Mouse (Mus musculus): ENCODE results near the gene Usp37. TPM values are rescaled to one million over a fixed set of nuclear protein-coding genes. Genes with fewer than 3 reads are reported as not detected.
A peak's percentile ranks its signal among the peaks of the same experiment; 100 is the strongest.

Usp37 gene
- total and polyA plus RNA-seq, 2 experiments from 2014 or later: 18.5 to 19.3 TPM

DNA sequence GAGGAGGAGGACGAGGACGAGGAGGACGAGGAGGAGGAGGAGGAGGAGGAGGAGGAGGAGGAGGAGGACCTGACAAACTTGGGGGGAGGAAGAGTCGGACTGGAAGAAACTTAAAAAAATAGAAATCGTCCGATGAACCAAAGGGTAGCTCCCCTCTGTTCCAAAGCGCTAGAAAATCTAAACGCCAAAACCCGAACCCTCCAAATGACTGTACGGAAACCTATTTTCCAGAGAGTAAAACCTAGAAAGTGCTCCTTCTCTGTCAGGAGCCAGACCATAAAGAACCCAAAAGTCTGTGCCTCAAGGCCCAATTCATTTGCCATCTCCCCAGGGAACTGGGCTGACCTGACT, 157.7 kb downstream of the Usp37 start:
- DNase-seq (ENCODE audit: low spot score) (no peak), ATAC-seq (ENCODE audit: low FRiP score) (no peak)
- H3K9me3 ChIP-seq (ENCODE audit: low read length): no peaks in the 10 kb centered on the region
- peak overlapping the region; percentile 61 for H3K4me2 ChIP-seq (ENCODE audit: low read depth, low read length, poor library complexity, severe bottlenecking)
- WGBS: 57% methylated on average over 7 of the region's 10 CpGs
- peak overlapping the region; percentile 55 for H3K4me3 ChIP-seq (ENCODE audit: low read depth, low read length)
- H3K27me3 ChIP-seq (ENCODE audit: insufficient read depth, low read length): 0 out of 2 replicates have a peak, but pooled peaks cover 13% of the 10 kb centered on the region
- no peaks in the 10 kb centered on the region for H3K4me1 ChIP-seq (ENCODE audit: insufficient read depth, low read length)
- H3K36me3 ChIP-seq (ENCODE audit: insufficient read depth, low read length): no peaks in the 10 kb centered on the region
- H3K27ac ChIP-seq (ENCODE audit: low read depth, low read length): peak overlapping the region; percentile 79
- TF ChIP-seq CTCF (IDR thresholded peaks at IDR 0.05): no peak
- peak overlapping the region; percentile 54; the same call in 1 of the 2 replicates for H3K9ac ChIP-seq (replicated peaks; ENCODE audit: low read length, poor library complexity, severe bottlenecking)

DNA sequence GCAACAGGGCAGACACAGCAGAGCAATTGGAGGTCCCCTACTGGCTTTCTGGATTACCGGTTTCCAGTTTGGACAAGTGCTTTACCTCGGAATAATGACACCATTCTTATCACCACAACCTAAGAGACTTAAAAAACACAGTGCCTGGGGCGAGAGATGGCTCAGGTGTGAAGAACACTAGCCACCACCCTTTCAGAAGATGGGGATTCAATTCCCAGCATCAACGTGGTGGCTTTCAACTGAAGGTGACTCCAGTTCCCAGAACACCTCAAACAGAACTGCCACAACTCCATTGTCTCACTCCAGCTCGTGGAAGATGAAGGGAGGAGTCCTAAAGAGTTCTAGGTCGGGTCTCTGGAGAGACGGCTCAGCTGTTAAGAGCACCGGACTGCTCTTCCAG, 158.6 kb downstream of the Usp37 start:
- TF ChIP-seq CTCF (IDR thresholded peaks at IDR 0.05): no peak

More for the DNA sequence above, 158.6 kb downstream of the Usp37 start:
- H3K9ac ChIP-seq (replicated peaks; ENCODE audit: low read length, poor library complexity, severe bottlenecking): no peak overlapping the region
- no peaks in the 10 kb centered on the region for H3K4me1 ChIP-seq (ENCODE audit: insufficient read depth, low read length)
- ATAC-seq (ENCODE audit: low FRiP score) (no peak), DNase-seq (ENCODE audit: low spot score) (no peak)
- H3K4me3 ChIP-seq (ENCODE audit: low read depth, low read length): no peak overlapping the region
- H3K27ac ChIP-seq (ENCODE audit: low read depth, low read length): no peak overlapping the region
- 0 out of 2 replicates have a peak, but pooled peaks cover 10% of the 10 kb centered on the region for H3K27me3 ChIP-seq (ENCODE audit: insufficient read depth, low read length)
- no peaks in the 10 kb centered on the region for H3K9me3 ChIP-seq (ENCODE audit: low read length)
- no peaks in the 10 kb centered on the region for H3K36me3 ChIP-seq (ENCODE audit: insufficient read depth, low read length)
- 91% methylated on average over 8 of the region's 8 CpGs for WGBS
- no peak overlapping the region for H3K4me2 ChIP-seq (ENCODE audit: low read depth, low read length, poor library complexity, severe bottlenecking)

MicroRNAs encoded within 50 kb of the gene (microRNA counts, 519-probe panel; counts per million panel counts)
- microRNA mmu-miR-26b: 3,914 counts per million, percentile 81 among the panel's probes with 10 or more counts

Small RNA genes within 50 kb of the gene (microRNA-seq; reads per million reads assigned to microRNA genes)
- gene Gm25035 (ENCODE audit: borderline number of aligned reads) (not detected), gene Mir26b (ENCODE audit: borderline number of aligned reads) (17,340 reads per million, percentile 98 among the genes with 10 or more reads in this experiment)

Other genes with a start within 250 kb of the Usp37 start
- gene Tmbim1, start 238.7 kb downstream of the Usp37 start, total RNA-seq (2014; rRNA removed): 9.8 and 20.7 TPM in 2 replicates
- gene Tmbim1, start 238.7 kb downstream of the Usp37 start, polyA plus RNA-seq (2015; fragmentation: Nextera tagmentation; extraction: Ambion mirVana): 9.8 and 10.5 TPM in 2 replicates
- 2.7 and 4.0 TPM in 2 replicates for gene Catip, start 182.2 kb downstream of the Usp37 start, total RNA-seq (2014; rRNA removed)
- gene Catip, start 182.2 kb downstream of the Usp37 start, polyA plus RNA-seq (2015; fragmentation: Nextera tagmentation; extraction: Ambion mirVana): 1.6 and 2.4 TPM in 2 replicates
- 7.8 and 12.6 TPM in 2 replicates for gene Slc11a1, start 169.1 kb downstream of the Usp37 start, total RNA-seq (2014; rRNA removed)
- gene Slc11a1, start 169.1 kb downstream of the Usp37 start, polyA plus RNA-seq (2015; fragmentation: Nextera tagmentation; extraction: Ambion mirVana): 1.3 and 1.7 TPM in 2 replicates
- gene Ctdsp1, start 152.8 kb downstream of the Usp37 start, total RNA-seq (2014; rRNA removed): 23.9 and 29.3 TPM in 2 replicates
- gene Ctdsp1, start 152.8 kb downstream of the Usp37 start, polyA plus RNA-seq (2015; fragmentation: Nextera tagmentation; extraction: Ambion mirVana): 11.7 and 12.1 TPM in 2 replicates
- 0.38 and 0.80 TPM in 2 replicates for gene Vil1, start 134.9 kb downstream of the Usp37 start, total RNA-seq (2014; rRNA removed)
- 0.31 and 0.43 TPM in 2 replicates for gene Vil1, start 134.9 kb downstream of the Usp37 start, polyA plus RNA-seq (2015; fragmentation: Nextera tagmentation; extraction: Ambion mirVana)
- gene Cnot9, start 38.2 kb downstream of the Usp37 start, total RNA-seq (2014; rRNA removed): 40.3 and 40.8 TPM in 2 replicates
- 43.0 and 47.4 TPM in 2 replicates for gene Cnot9, start 38.2 kb downstream of the Usp37 start, polyA plus RNA-seq (2015; fragmentation: Nextera tagmentation; extraction: Ambion mirVana)
- gene Plcd4, start 1.4 kb downstream of the Usp37 start, total RNA-seq (2014; rRNA removed): 4.9 and 9.4 TPM in 2 replicates
- gene Plcd4, start 1.4 kb downstream of the Usp37 start, polyA plus RNA-seq (2015; fragmentation: Nextera tagmentation; extraction: Ambion mirVana): 7.1 and 7.3 TPM in 2 replicates
- 14.2 and 16.4 TPM in 2 replicates for gene Zfp142, start 44.0 kb upstream of the Usp37 start, total RNA-seq (2014; rRNA removed)
- gene Zfp142, start 44.0 kb upstream of the Usp37 start, polyA plus RNA-seq (2015; fragmentation: Nextera tagmentation; extraction: Ambion mirVana): 4.4 and 7.8 TPM in 2 replicates
- 14.7 and 19.9 TPM in 2 replicates for gene Bcs1l, start 44.0 kb upstream of the Usp37 start, total RNA-seq (2014; rRNA removed)
- gene Bcs1l, start 44.0 kb upstream of the Usp37 start, polyA plus RNA-seq (2015; fragmentation: Nextera tagmentation; extraction: Ambion mirVana): 12.4 and 13.6 TPM in 2 replicates
- 60.0 and 60.8 TPM in 2 replicates for gene Rnf25, start 57.1 kb upstream of the Usp37 start, total RNA-seq (2014; rRNA removed)
- 51.3 and 54.0 TPM in 2 replicates for gene Rnf25, start 57.1 kb upstream of the Usp37 start, polyA plus RNA-seq (2015; fragmentation: Nextera tagmentation; extraction: Ambion mirVana)
- 9.9 and 10.5 TPM in 2 replicates for gene Stk36, start 57.2 kb upstream of the Usp37 start, total RNA-seq (2014; rRNA removed)
- 8.7 and 9.6 TPM in 2 replicates for gene Stk36, start 57.2 kb upstream of the Usp37 start, polyA plus RNA-seq (2015; fragmentation: Nextera tagmentation; extraction: Ambion mirVana)
- 25.9 and 26.2 TPM in 2 replicates for gene Ttll4, start 117.5 kb upstream of the Usp37 start, total RNA-seq (2014; rRNA removed)
- gene Ttll4, start 117.5 kb upstream of the Usp37 start, polyA plus RNA-seq (2015; fragmentation: Nextera tagmentation; extraction: Ambion mirVana): 4.2 and 4.4 TPM in 2 replicates
- 4.4 TPM in 2 replicates for gene Cyp27a1, start 169.3 kb upstream of the Usp37 start, total RNA-seq (2014; rRNA removed)
- gene Cyp27a1, start 169.3 kb upstream of the Usp37 start, polyA plus RNA-seq (2015; fragmentation: Nextera tagmentation; extraction: Ambion mirVana): 2.3 and 2.6 TPM in 2 replicates
- gene Prkag3, start 204.9 kb upstream of the Usp37 start, total RNA-seq (2014; rRNA removed): 0.11 TPM in 1 of 2 replicates, not detected in the other
- gene Prkag3, start 204.9 kb upstream of the Usp37 start, polyA plus RNA-seq (2015; fragmentation: Nextera tagmentation; extraction: Ambion mirVana): 0.09 TPM in 1 of 2 replicates, not detected in the other
- 6.2 and 8.4 TPM in 2 replicates for gene Wnt6, start 227.6 kb upstream of the Usp37 start, total RNA-seq (2014; rRNA removed)
- 6.3 and 6.6 TPM in 2 replicates for gene Wnt6, start 227.6 kb upstream of the Usp37 start, polyA plus RNA-seq (2015; fragmentation: Nextera tagmentation; extraction: Ambion mirVana)
- gene Wnt10a, start 247.2 kb upstream of the Usp37 start, total RNA-seq (2014; rRNA removed): 0.09 and 0.82 TPM in 2 replicates
- 0.10 and 0.38 TPM in 2 replicates for gene Wnt10a, start 247.2 kb upstream of the Usp37 start, polyA plus RNA-seq (2015; fragmentation: Nextera tagmentation; extraction: Ambion mirVana)

Data from midbrain, postnatal 0 days (tissue).